Mouse (Mus musculus): ENCODE data around the gene Rnase10. TPM values are rescaled to one million over a fixed set of nuclear protein-coding genes. Genes with fewer than 3 reads are reported as not detected.

Rnase10 gene
- total RNA-seq (2023) = not detected

DNA sequence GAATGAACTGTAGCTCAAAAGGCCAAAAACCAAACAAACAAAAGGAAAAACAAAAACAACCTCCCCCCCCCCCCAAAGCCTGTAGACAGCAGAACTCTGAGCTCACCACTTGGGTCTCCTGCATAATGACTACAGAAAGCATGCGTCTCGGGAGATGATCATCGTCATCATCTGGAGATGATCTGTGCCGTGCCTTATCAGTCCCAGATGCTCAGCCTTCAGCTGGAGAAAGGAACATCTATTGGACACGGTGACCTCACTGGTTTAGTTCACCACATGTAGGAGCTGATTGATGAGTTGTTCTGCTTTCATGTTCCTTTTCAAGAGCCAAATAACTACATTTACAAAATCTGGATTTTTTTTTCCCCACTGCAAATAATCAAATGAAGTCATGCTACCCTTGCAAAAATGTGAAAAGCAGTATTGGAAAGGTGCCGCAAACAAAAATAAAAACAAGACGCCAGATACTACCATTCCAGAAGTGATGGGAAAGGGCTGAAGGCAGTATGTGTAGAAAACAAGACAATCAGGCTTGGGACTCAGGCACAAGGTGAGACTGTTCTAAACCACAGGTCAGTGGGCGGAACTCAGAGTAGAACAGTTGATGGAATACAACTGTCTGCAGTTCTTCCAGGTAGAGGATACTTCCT is at the start of gene Rnase10:
TSS of gene Rnase10 (plus strand) at position 600 of the 650 bp plus-strand sequence.

GRCm38 (mm10) chr14:51041769-51042168 is 34.2 kb downstream of the Rnase10 start, which contains the start of gene Rnase9:
Gene Rnase9, minus strand, starts transcription at chr14:51041869.

GRCm38 (mm10) chr14:51050063-51050462 is 42.5 kb downstream of the Rnase10 start, which contains the start of gene Rnase11:
Gene Rnase11, minus strand, starts transcription at chr14:51050163.

DNA sequence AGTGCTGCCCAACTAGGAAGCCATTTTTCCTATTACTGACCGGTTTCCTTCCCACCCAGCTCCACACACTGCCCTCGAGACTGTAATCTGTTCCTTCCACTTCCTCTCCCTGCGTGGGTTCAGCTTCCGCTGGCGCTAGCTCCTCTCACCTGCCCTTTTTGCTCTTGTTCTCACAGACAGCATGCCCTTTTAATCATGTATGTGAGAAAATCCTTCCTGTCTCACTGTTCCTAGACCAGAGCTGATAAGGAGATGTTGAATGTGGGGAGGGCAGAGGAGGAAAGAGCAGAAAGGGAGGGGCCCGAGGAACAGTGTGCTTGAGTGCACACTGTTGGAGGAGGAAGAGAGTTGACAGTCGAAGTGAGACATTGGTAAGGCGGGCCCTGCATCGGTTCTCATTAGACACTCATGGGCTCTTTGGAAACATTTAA is 49.9 kb downstream of the Rnase10 start, which contains the start of gene Rnase12:
TSS of gene Rnase12 (minus strand) at position 261 of the 431 bp plus-strand sequence.

Other genes starting within 250 kb of the Rnase10 start
- gene Ttc5, start 222.2 kb upstream of the Rnase10 start, total RNA-seq (2023) = 70.2 TPM
- gene Ccnb1ip1, start 200.0 kb upstream of the Rnase10 start, total RNA-seq (2023) = 2.4 TPM
- gene Parp2, start 199.9 kb upstream of the Rnase10 start, total RNA-seq (2023) = 59.4 TPM
- gene Tep1, start 137.2 kb upstream of the Rnase10 start, total RNA-seq (2023) = 29.3 TPM
- gene Klhl33, start 110.2 kb upstream of the Rnase10 start, total RNA-seq (2023) = not detected
- 35.4 TPM for gene Osgep, start 82.9 kb upstream of the Rnase10 start, total RNA-seq (2023)
- 43.6 TPM for gene Apex1, start 82.8 kb upstream of the Rnase10 start, total RNA-seq (2023)
- 86.2 TPM for gene Pip4p1, start 76.9 kb upstream of the Rnase10 start, total RNA-seq (2023)
- 32.1 TPM for gene Pnp, start 76.7 kb upstream of the Rnase10 start, total RNA-seq (2023)
- 23.6 TPM for gene Gm49342, start 63.2 kb upstream of the Rnase10 start, total RNA-seq (2023)
- gene Pnp2, start 51.8 kb upstream of the Rnase10 start, total RNA-seq (2023) = 0.58 TPM
- not detected for gene Rnase9, start 34.1 kb downstream of the Rnase10 start, total RNA-seq (2023)
- gene Rnase11, start 42.4 kb downstream of the Rnase10 start, total RNA-seq (2023) = not detected
- gene Rnase12, start 49.9 kb downstream of the Rnase10 start, total RNA-seq (2023) = not detected
- not detected for gene Olfr750, start 66.7 kb downstream of the Rnase10 start, total RNA-seq (2023)
- gene Rnase4, start 83.3 kb downstream of the Rnase10 start, total RNA-seq (2023) = 0.37 TPM
- 0.77 TPM for gene Ang, start 83.4 kb downstream of the Rnase10 start, total RNA-seq (2023)
- not detected for gene Eddm3b, start 106.7 kb downstream of the Rnase10 start, total RNA-seq (2023)
- 10.3 TPM for gene Rnase6, start 116.2 kb downstream of the Rnase10 start, total RNA-seq (2023)
- 3.2 TPM for gene Rnase1, start 139.0 kb downstream of the Rnase10 start, total RNA-seq (2023)
- not detected for gene Rnase2b, start 154.5 kb downstream of the Rnase10 start, total RNA-seq (2023)
- not detected for gene Ang2, start 191.4 kb downstream of the Rnase10 start, total RNA-seq (2023)
- not detected for gene Ear14, start 195.6 kb downstream of the Rnase10 start, total RNA-seq (2023)
- gene Rnase2a, start 248.4 kb downstream of the Rnase10 start, total RNA-seq (2023) = not detected

Data from CD8-positive naive resting alpha-beta T cell, adult 57 days (primary cell).